Mouse (Mus musculus) G1E-ER4 (cell line): ENCODE data around the gene Rapgef6. TPM values are rescaled to one million over a fixed set of nuclear protein-coding genes. Genes with fewer than 3 reads are reported as not detected.

ENCODE experiments used
- GATA1 ChIP-seq: IDR thresholded peaks from one replicate; pipeline ENCODE4 v1.8.0; 2012; ENCODE audit warnings: low read length, inconsistent platforms
- polyA plus RNA-seq: library from polyadenylated mRNA; stranded (reverse); fragments of >175 nt; gene quantifications from 2 replicates; pipeline ENCODE4 v1.2.3, GENCODE M21; 2012

Rapgef6 gene
- polyA plus RNA-seq = 12.9 and 18.5 TPM in 2 replicates

- no peak for TF ChIP-seq GATA1
Observed at GRCm38 (mm10) chr11:54522529-54523430, at the start of gene Rapgef6. Rapgef6 (plus strand) TSS chr11:54522847.

GRCm38 (mm10) chr11:54478414-54478813, 44.2 kb upstream of the Rapgef6 start:
- TF ChIP-seq GATA1 = no peak

GRCm38 (mm10) chr11:54486041-54486440, 36.6 kb upstream of the Rapgef6 start:
- no peak for TF ChIP-seq GATA1

GRCm38 (mm10) chr11:54491946-54492558, 30.6 kb upstream of the Rapgef6 start:
- no peak for TF ChIP-seq GATA1

- no peak for TF ChIP-seq GATA1
Observed at GRCm38 (mm10) chr11:54492559-54492958, 30.1 kb upstream of the Rapgef6 start.

- no peak for TF ChIP-seq GATA1
Observed at GRCm38 (mm10) chr11:54499838-54500237, 22.8 kb upstream of the Rapgef6 start.

- no peak for TF ChIP-seq GATA1
Observed at GRCm38 (mm10) chr11:54502546-54503245, 20.0 kb upstream of the Rapgef6 start.

- TF ChIP-seq GATA1 = no peak
Observed at GRCm38 (mm10) chr11:54513584-54513983, 9.1 kb upstream of the Rapgef6 start.

- TF ChIP-seq GATA1 = no peak
Observed at GRCm38 (mm10) chr11:54521927-54522528, 619 bp upstream of the Rapgef6 start.

- TF ChIP-seq GATA1 = no peak
Observed at GRCm38 (mm10) chr11:54523431-54524001, 869 bp downstream of the Rapgef6 start.

GRCm38 (mm10) chr11:54528002-54528401, 5.4 kb downstream of the Rapgef6 start:
- TF ChIP-seq GATA1 = no peak

GRCm38 (mm10) chr11:54530391-54530790, 7.7 kb downstream of the Rapgef6 start:
- TF ChIP-seq GATA1 = no peak

- no peak for TF ChIP-seq GATA1
Observed at GRCm38 (mm10) chr11:54530916-54531315, 8.3 kb downstream of the Rapgef6 start.

GRCm38 (mm10) chr11:54533834-54534233, 11.2 kb downstream of the Rapgef6 start:
- TF ChIP-seq GATA1 = no peak

- no peak for TF ChIP-seq GATA1
Observed at GRCm38 (mm10) chr11:54534871-54535270, 12.2 kb downstream of the Rapgef6 start.
